Mouse (Mus musculus) limb, embryonic 14.5 days (tissue): Measurements from ENCODE around the gene Fermt3. TPM values are rescaled to one million over a fixed set of nuclear protein-coding genes. Genes with fewer than 3 reads are reported as not detected.
A peak's percentile ranks its signal among the peaks of the same experiment; 100 is the strongest.

Experiments
- ATAC-seq: fragments of 200-750 bp; cut with Nextera tagmentation; 2 replicates; pipeline ENCODE4 v1.8.0; 2017; ENCODE audit warnings: low read depth, moderate number of reproducible peaks, moderate TSS enrichment; ENCODE audit not compliant: low FRiP score
- DNase-seq: peaks from one replicate; pipeline ENCODE4 v3.0.0-alpha.2; 2015; ENCODE audit warnings: low spot score
- H3K27ac ChIP-seq: fragments of 300-500 bp; sonication (generic); replicated peaks from 2 replicates; pipeline ENCODE4 v1.5.1; 2014; ENCODE audit warnings: low read depth, mild to moderate bottlenecking, low read length, moderate library complexity, mixed read lengths
- H3K27me3 ChIP-seq: fragments of 300-500 bp; sonication (generic); 2 replicates; pipeline ENCODE4 v1.6.1; 2014; ENCODE audit warnings: low read length, mixed read lengths; ENCODE audit not compliant: control insufficient read depth, insufficient read depth
- H3K36me3 ChIP-seq: fragments of 300-500 bp; sonication (generic); 2 replicates; pipeline ENCODE4 v1.6.1; 2014; ENCODE audit warnings: mild to moderate bottlenecking, low read length, moderate library complexity, mixed read lengths; ENCODE audit not compliant: control insufficient read depth, insufficient read depth
- H3K4me1 ChIP-seq: fragments of 300-500 bp; sonication (generic); 2 replicates; pipeline ENCODE4 v1.6.1; 2014; ENCODE audit warnings: antibody characterized with exemption, low read length, mixed read lengths; ENCODE audit not compliant: control insufficient read depth, insufficient read depth
- H3K4me2 ChIP-seq: fragments of 300-500 bp; sonication (generic); replicated peaks from 2 replicates; pipeline ENCODE4 v1.6.1; 2014; ENCODE audit warnings: low read depth, mild to moderate bottlenecking, low read length, moderate library complexity; ENCODE audit not compliant: severe bottlenecking
- H3K4me3 ChIP-seq: fragments of 300-500 bp; sonication (generic); replicated peaks from 2 replicates; pipeline ENCODE4 v1.5.1; 2014; ENCODE audit warnings: low read length
- H3K9ac ChIP-seq: fragments of 300-500 bp; sonication (generic); 2 replicates; pipeline ENCODE4 v1.6.1; 2014; ENCODE audit warnings: mild to moderate bottlenecking, low read depth, low read length, moderate library complexity; ENCODE audit not compliant: severe bottlenecking
- H3K9me3 ChIP-seq: fragments of 300-500 bp; sonication (generic); 2 replicates; pipeline ENCODE4 v1.6.1; 2016; ENCODE audit warnings: low read length; ENCODE audit not compliant: control insufficient read depth
- POLR2A ChIP-seq: fragments of 200-500 bp; IDR thresholded peaks from 2 replicates; pipeline ENCODE4 v1.8.0; 2012; ENCODE audit warnings: inconsistent platforms, mild to moderate bottlenecking, moderate library complexity, borderline replicate concordance; ENCODE audit not compliant: insufficient read depth, insufficient read length; ENCODE audit errors: extremely low read depth
- WGBS: fragments of 180-500 bp; shearing (Covaris S2); extraction: QIAGEN DNeasy Blood & Tissue Kit; methylation state at CpG from one replicate; pipeline ENCODE4 v1.1.7; 2014; 5-methylcytosine and 5-hydroxymethylcytosine counted together
- polyA plus RNA-seq, 2 experiments: library from polyadenylated mRNA; depleted of rRNA in 1 of 2; stranded (reverse) in 1 of 2; unstranded in 1 of 2; fragments of >200 nt; fragmentation: Nextera tagmentation in 1 of 2; extraction: Ambion mirVana in 1 of 2; gene quantifications; 2 replicates each; pipeline versions ENCODE4 v1.2.1 to v1.2.3; 2012 to 2014

The Fermt3 gene
- polyA plus RNA-seq, 2 experiments, result 10.1 to 10.2 TPM

- 55% methylated on average over 4 of the region's 4 CpGs for WGBS
- Histone ChIP-seq H3K9ac (no peak overlapping the region), H3K4me1 (peaks cover 5% of the 10 kb centered on the region; the same call in 1 of the 2 replicates), H3K27me3 (no peaks in the 10 kb centered on the region), H3K9me3 (no peaks in the 10 kb centered on the region), H3K36me3 (no peaks in the 10 kb centered on the region), H3K27ac (no peak overlapping the region), H3K4me3 (no peak overlapping the region), H3K4me2 (no peak overlapping the region)
- TF ChIP-seq POLR2A, result no peak
- ATAC-seq, result no peak
- no peak for DNase-seq
Measured at GRCm38 (mm10) chr19:7044279-7044678, 25.0 kb upstream of the Fermt3 start.

GRCm38 (mm10) chr19:7041171-7041570 is 21.9 kb upstream of the Fermt3 start:
- Histone ChIP-seq H3K4me1 (peaks cover 11% of the 10 kb centered on the region), H3K27me3 (no peaks in the 10 kb centered on the region), H3K9me3 (no peaks in the 10 kb centered on the region), H3K27ac (0 out of 2 replicates have a peak overlapping the region, but pooled peaks have one; percentile 89), H3K4me3 (no peak overlapping the region), H3K36me3 (peaks cover 6% of the 10 kb centered on the region; the same call in 1 of the 2 replicates), H3K4me2 (peak overlapping the region; percentile 83; the same call in 1 of the 2 replicates), H3K9ac (no peak overlapping the region)
- TF ChIP-seq POLR2A, result no peak
- 90% methylated on average over 2 of the region's 2 CpGs for WGBS
- DNase-seq, result no peak
- ATAC-seq, result no peak

- Histone ChIP-seq H3K4me3 (peak overlapping the region; percentile 47), H3K27me3 (no peaks in the 10 kb centered on the region), H3K27ac (peak overlapping the region; percentile 89), H3K9me3 (no peaks in the 10 kb centered on the region), H3K4me2 (peak overlapping the region; percentile 83), H3K36me3 (peaks cover 7% of the 10 kb centered on the region; the same call in 1 of the 2 replicates), H3K4me1 (peaks cover 11% of the 10 kb centered on the region), H3K9ac (peak overlapping the region; percentile 70)
- DNase-seq (no peak), ATAC-seq (no peak)
- 23% methylated on average over 13 of the region's 13 CpGs for WGBS
- no peak for TF ChIP-seq POLR2A
Measured at GRCm38 (mm10) chr19:7040637-7041130, 21.4 kb upstream of the Fermt3 start.

- peak; percentile 99 for ATAC-seq
- under 1% methylated on average over 49 of the region's 49 CpGs for WGBS
- Histone ChIP-seq H3K4me1 (peaks cover 11% of the 10 kb centered on the region), H3K27me3 (no peaks in the 10 kb centered on the region), H3K36me3 (peaks cover 13% of the 10 kb centered on the region), H3K9ac (peak within 1 kb of the TSS; percentile 92), H3K9me3 (no peaks in the 10 kb centered on the region), H3K27ac (peak within 1 kb of the TSS; percentile 89), H3K4me3 (peak within 1 kb of the TSS; percentile 93), H3K4me2 (peak within 1 kb of the TSS; percentile 83)
- DNase-seq, result peak; percentile 100
- TF ChIP-seq POLR2A, result peak; percentile 78; the same call in 1 of the 2 replicates
Measured at GRCm38 (mm10) chr19:7039841-7040636, 20.8 kb upstream of the Fermt3 start, which contains the start of gene Stip1. Stip1 (minus strand) TSS chr19:7039967.

GRCm38 (mm10) chr19:7039088-7039720 is 19.9 kb upstream of the Fermt3 start:
- ATAC-seq (peak; percentile 4; the same call in 1 of the 2 replicates), DNase-seq (peak; percentile 60)
- Histone ChIP-seq H3K9me3 (no peaks in the 10 kb centered on the region), H3K27ac (peak overlapping the region; percentile 81), H3K36me3 (peaks cover 20% of the 10 kb centered on the region), H3K4me2 (peak overlapping the region; percentile 66), H3K27me3 (no peaks in the 10 kb centered on the region), H3K9ac (peak overlapping the region; percentile 92), H3K4me3 (peak overlapping the region; percentile 93), H3K4me1 (peaks cover 11% of the 10 kb centered on the region)
- no peak for TF ChIP-seq POLR2A
- 3% methylated on average over 27 of the region's 35 CpGs for WGBS
